Comparison of ENCODE assay signal across 8 mouse cellular contexts in the genomic region with DNA sequence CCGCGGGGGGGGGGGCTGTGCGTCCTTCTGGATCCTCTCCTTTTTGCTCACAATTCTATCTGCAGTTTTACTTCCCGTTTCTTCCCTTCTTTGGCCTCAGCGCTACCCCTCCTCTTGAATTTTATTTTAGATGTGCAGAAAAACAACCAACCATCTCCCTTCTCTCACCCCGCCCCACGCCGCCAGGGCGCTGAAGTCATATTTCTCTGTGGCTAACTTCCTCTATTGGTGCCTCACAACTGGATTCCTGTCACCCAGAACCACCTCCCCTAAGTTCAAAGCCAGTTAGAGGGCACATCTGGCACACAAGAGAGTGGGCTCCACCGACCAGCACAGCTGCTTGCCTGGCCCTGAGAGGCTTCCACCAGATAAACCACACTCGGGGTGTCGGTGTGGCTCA. TPM values are rescaled to one million over a fixed set of nuclear protein-coding genes. Genes with fewer than 3 reads are reported as not detected.
DNase-seq lines count a peak whose midpoint lies in the region; ATAC-seq and TF ChIP-seq lines count a peak whose summit lies in the region.

No protein-coding gene starts in this region.

- intact Hi-C loops in heart, adult 2 months (cut with DNase I): loop anchor here (2.0 to 5.0 kb wide), 2 partner anchors 22 to 44 kb away; partner anchors contain the start of gene Sp3

- H3K4me1 ChIP-seq in heart, adult 2 months (ENCODE audit: control insufficient read depth, insufficient read depth, low read length): peaks cover 16% of the 10 kb centered on the region

- TF ChIP-seq POLR2A in heart, adult 2 months (IDR thresholded peaks at IDR 0.05; ENCODE audit: insufficient read depth, low read depth, low read length): no peak

- peak overlapping the region; percentile 78 for H3K9ac ChIP-seq in heart, adult 2 months (ENCODE audit: low read depth, low read length)

- H3K27me3 ChIP-seq in heart, adult 2 months (ENCODE audit: control insufficient read depth, insufficient read depth, low read length): no peaks in the 10 kb centered on the region

- no peak for TF ChIP-seq EP300 in heart, adult 2 months (IDR thresholded peaks at IDR 0.05; ENCODE audit: insufficient read depth, low read depth, low read length)

- ATAC-seq in megakaryocyte-erythroid progenitor cell, adult 5-6 weeks (replicated peaks; ENCODE audit: low FRiP score, low TSS enrichment, poor library complexity, severe bottlenecking): peak; percentile 18; the same call in 1 of the 2 replicates

- WGBS in heart, adult 2 months: 17% methylated on average over 12 of the region's 12 CpGs

- H3K79me2 ChIP-seq in heart, adult 2 months (replicated peaks; ENCODE audit: control insufficient read depth, insufficient read depth, low read length): no peaks in the 10 kb centered on the region

- peak overlapping the region; percentile 97 for H3K27ac ChIP-seq in heart, adult 2 months

- peaks cover 2% of the 10 kb centered on the region for H3K36me3 ChIP-seq in heart, adult 2 months (ENCODE audit: control insufficient read depth, insufficient read depth, low read length)

- peak; percentile 12 for DNase-seq in embryo, embryonic 11 days
- no peak for DNase-seq in embryo, embryonic 10.5 days (ENCODE audit: low spot score)
- DNase-seq in T-cell, adult 2 months (ENCODE audit: low spot score): peak; percentile 86
- peak; percentile 72 to 84 for DNase-seq in heart, adult 2 months
- DNase-seq in kidney, postnatal 4 days: peak; percentile 31 to 50
- DNase-seq in cerebellum, adult 18-20 months: no peak
- DNase-seq in cerebellum, adult 11 months: no peak

- H3K4me3 ChIP-seq in heart, adult 2 months: peak overlapping the region; percentile 36

- TF ChIP-seq CTCF in heart, adult 2 months (IDR thresholded peaks at IDR 0.05): no peak

RNA-seq across cellular contexts. Expression of gene Gm11084, which starts 16.5 kb away (rescaled TPM):
- not detected for total RNA-seq in heart, adult 2 months (2021)
- polyA plus RNA-seq in heart, adult 2 months (2012; rRNA removed): not detected in 2 replicates
- not detected in 2 replicates for total RNA-seq in megakaryocyte-erythroid progenitor cell, adult 5-6 weeks (2014; fragmentation: Nextera tagmentation)
- total RNA-seq in megakaryocyte-erythroid progenitor cell, adult 5-6 weeks (2017): not detected in 2 replicates

RNA-seq across cellular contexts. Expression of gene Sp3, which starts 22.8 kb away (rescaled TPM):
- total RNA-seq in heart, adult 2 months (2021): 10 to 100 TPM; 29.6 to 33.6 TPM
- 11.1 and 21.8 TPM in 2 replicates for polyA plus RNA-seq in heart, adult 2 months (2012; rRNA removed)
- 72.7 and 84.4 TPM in 2 replicates for total RNA-seq in megakaryocyte-erythroid progenitor cell, adult 5-6 weeks (2014; fragmentation: Nextera tagmentation)
- total RNA-seq in megakaryocyte-erythroid progenitor cell, adult 5-6 weeks (2017): 101 and 111 TPM in 2 replicates

Comparison
In these comparisons a context has a peak if more than half of its experiments do, and no peak if none do; other contexts are left out.
1. DNase-seq: peak in embryo, embryonic 11 days (single experiment), T-cell, adult 2 months (single experiment), heart, adult 2 months (2 of 2) and kidney, postnatal 4 days (2 of 2); none in embryo, embryonic 10.5 days (single experiment), cerebellum, adult 18-20 months (0 of 2) and cerebellum, adult 11 months (single experiment).